Mouse (Mus musculus): ENCODE results near the gene Fbxo44. TPM values are rescaled to one million over a fixed set of nuclear protein-coding genes. Genes with fewer than 3 reads are reported as not detected.

The Fbxo44 gene
- polyA plus RNA-seq, 1 experiment, result 31.2 TPM

GRCm38 (mm10) chr4:148150242-148150641 lies 10.0 kb downstream of the Fbxo44 start:
- Histone ChIP-seq H3K4me1 (replicated peaks; ENCODE audit: control insufficient read depth, insufficient read depth, low read length) (peaks cover 8% of the 10 kb centered on the region), H3K27me3 (ENCODE audit: control insufficient read depth, insufficient read depth, low read length) (no peaks in the 10 kb centered on the region), H3K27ac (ENCODE audit: control insufficient read depth, insufficient read depth, low read length) (no peak overlapping the region), H3K36me3 (ENCODE audit: control insufficient read depth, insufficient read depth, low read length) (no peaks in the 10 kb centered on the region; the same call in none of the 2 replicates), H3K4me3 (ENCODE audit: control insufficient read depth, insufficient read depth, low read length) (no peak overlapping the region)
- WGBS, result 60% methylated on average over 7 of the region's 7 CpGs
- no peak for TF ChIP-seq CTCF (IDR thresholded peaks at IDR 0.05; ENCODE audit: borderline replicate concordance, control insufficient read depth, extremely low read depth, insufficient read depth, low read length, poor library complexity)
- no peak for TF ChIP-seq POLR2A (IDR thresholded peaks at IDR 0.05; ENCODE audit: control insufficient read depth, extremely low read depth, insufficient read depth, low read length, poor library complexity)
- no peak for DNase-seq

DNA sequence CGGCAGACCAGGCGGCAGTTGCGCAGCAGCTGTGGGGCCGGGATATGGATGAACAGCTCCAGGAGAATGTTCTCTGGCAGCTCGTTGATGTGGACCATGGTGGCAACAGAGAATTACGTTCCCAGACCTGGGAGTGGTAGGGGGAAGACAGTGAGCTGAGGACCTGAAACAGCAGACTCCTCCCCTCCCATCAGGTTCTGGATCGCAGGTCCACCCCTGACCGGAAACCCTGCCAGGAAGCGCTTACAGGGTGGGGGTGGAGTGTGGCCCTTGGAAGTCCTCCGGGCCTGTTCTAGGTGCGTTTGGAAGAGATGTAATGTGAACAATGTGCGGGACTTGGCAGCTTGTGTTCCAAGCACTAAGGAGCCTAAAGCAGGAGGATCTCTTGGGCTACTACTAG lies 10.7 kb downstream of the Fbxo44 start:
- 93% methylated on average over 12 of the region's 12 CpGs for WGBS
- Histone ChIP-seq H3K36me3 (ENCODE audit: control insufficient read depth, insufficient read depth, low read length) (no peaks in the 10 kb centered on the region; the same call in 1 of the 2 replicates), H3K4me3 (ENCODE audit: control insufficient read depth, insufficient read depth, low read length) (no peak overlapping the region), H3K27ac (ENCODE audit: control insufficient read depth, insufficient read depth, low read length) (no peak overlapping the region), H3K27me3 (ENCODE audit: control insufficient read depth, insufficient read depth, low read length) (no peaks in the 10 kb centered on the region), H3K4me1 (replicated peaks; ENCODE audit: control insufficient read depth, insufficient read depth, low read length) (peaks cover 8% of the 10 kb centered on the region)
- no peak for DNase-seq
- TF ChIP-seq POLR2A (IDR thresholded peaks at IDR 0.05; ENCODE audit: control insufficient read depth, extremely low read depth, insufficient read depth, low read length, poor library complexity) (no peak), CTCF (IDR thresholded peaks at IDR 0.05; ENCODE audit: borderline replicate concordance, control insufficient read depth, extremely low read depth, insufficient read depth, low read length, poor library complexity) (no peak)

- Histone ChIP-seq H3K27ac (ENCODE audit: control insufficient read depth, insufficient read depth, low read length) (no peak overlapping the region), H3K4me3 (ENCODE audit: control insufficient read depth, insufficient read depth, low read length) (no peak overlapping the region), H3K27me3 (ENCODE audit: control insufficient read depth, insufficient read depth, low read length) (no peaks in the 10 kb centered on the region), H3K36me3 (ENCODE audit: control insufficient read depth, insufficient read depth, low read length) (no peaks in the 10 kb centered on the region; the same call in 1 of the 2 replicates), H3K4me1 (replicated peaks; ENCODE audit: control insufficient read depth, insufficient read depth, low read length) (peaks cover 8% of the 10 kb centered on the region)
- no peak for DNase-seq
- 79% methylated on average over 2 of the region's 2 CpGs for WGBS
- TF ChIP-seq CTCF (IDR thresholded peaks at IDR 0.05; ENCODE audit: borderline replicate concordance, control insufficient read depth, extremely low read depth, insufficient read depth, low read length, poor library complexity) (no peak), POLR2A (IDR thresholded peaks at IDR 0.05; ENCODE audit: control insufficient read depth, extremely low read depth, insufficient read depth, low read length, poor library complexity) (no peak)
Observed at GRCm38 (mm10) chr4:148147714-148148113, 12.6 kb downstream of the Fbxo44 start.

GRCm38 (mm10) chr4:148143721-148144120 lies 16.6 kb downstream of the Fbxo44 start:
- no peak for TF ChIP-seq CTCF (IDR thresholded peaks at IDR 0.05; ENCODE audit: borderline replicate concordance, control insufficient read depth, extremely low read depth, insufficient read depth, low read length, poor library complexity)
- TF ChIP-seq POLR2A (IDR thresholded peaks at IDR 0.05; ENCODE audit: control insufficient read depth, extremely low read depth, insufficient read depth, low read length, poor library complexity), result no peak
- no peak overlapping the region for H3K4me3 ChIP-seq (ENCODE audit: control insufficient read depth, insufficient read depth, low read length)
- no peaks in the 10 kb centered on the region for H3K27me3 ChIP-seq (ENCODE audit: control insufficient read depth, insufficient read depth, low read length)
- DNase-seq, result no peak
- WGBS, result 91% methylated on average over 5 of the region's 5 CpGs
- peaks cover 6% of the 10 kb centered on the region for H3K4me1 ChIP-seq (replicated peaks; ENCODE audit: control insufficient read depth, insufficient read depth, low read length)
- no peak overlapping the region for H3K27ac ChIP-seq (ENCODE audit: control insufficient read depth, insufficient read depth, low read length)
- H3K36me3 ChIP-seq (ENCODE audit: control insufficient read depth, insufficient read depth, low read length), result no peaks in the 10 kb centered on the region; the same call in 1 of the 2 replicates

DNA sequence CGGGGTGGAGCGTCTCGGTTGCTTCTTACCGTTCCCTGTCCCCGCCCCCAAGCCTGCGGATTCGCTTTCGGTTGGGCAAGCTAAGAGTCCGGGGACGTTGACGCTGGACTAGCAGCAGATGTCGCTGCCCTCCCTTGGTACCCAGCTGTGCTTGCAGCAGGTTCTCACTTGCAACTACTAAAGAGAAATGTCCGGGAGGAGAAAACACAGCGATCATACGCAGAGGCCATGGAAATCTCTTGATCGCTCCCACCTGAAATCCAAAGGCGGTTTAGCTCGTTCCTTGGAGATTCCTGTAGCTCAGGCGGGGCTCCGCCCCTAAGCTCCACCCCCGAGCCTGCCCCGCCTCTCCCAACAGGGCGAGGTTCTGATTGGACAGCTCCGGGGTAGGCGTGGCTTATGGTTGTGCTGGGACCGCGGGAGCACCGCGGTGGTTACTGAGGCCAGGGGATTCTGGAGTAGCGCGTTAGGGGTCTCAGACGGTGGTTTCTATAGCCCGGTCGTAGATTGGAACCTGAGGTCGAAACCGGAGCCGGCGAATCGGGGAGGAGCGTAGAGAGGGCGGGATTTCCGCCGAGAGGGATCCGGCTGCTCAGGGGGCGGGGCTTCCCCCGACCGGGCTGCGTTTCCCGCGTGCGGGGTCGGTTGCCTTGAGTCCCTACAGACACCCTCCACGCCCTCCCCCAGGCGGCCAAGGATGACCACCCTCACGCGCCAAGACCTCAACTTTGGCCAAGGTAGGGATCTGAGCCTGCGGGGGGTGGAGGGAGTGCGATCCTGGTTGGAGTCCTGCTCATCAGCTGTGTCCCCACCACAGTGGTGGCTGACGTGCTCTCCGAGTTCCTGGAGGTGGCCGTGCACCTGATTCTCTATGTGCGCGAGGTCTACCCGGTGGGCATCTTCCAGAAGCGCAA lies 19.9 kb downstream of the Fbxo44 start:
- peak; percentile 93 for DNase-seq
- H3K27ac ChIP-seq (ENCODE audit: control insufficient read depth, insufficient read depth, low read length), result peak overlapping the region; percentile 49; the same call in 1 of the 2 replicates
- TF ChIP-seq CTCF (IDR thresholded peaks at IDR 0.05; ENCODE audit: borderline replicate concordance, control insufficient read depth, extremely low read depth, insufficient read depth, low read length, poor library complexity) (peak; percentile 70; the same call in 1 of the 2 replicates), POLR2A (IDR thresholded peaks at IDR 0.05; ENCODE audit: control insufficient read depth, extremely low read depth, insufficient read depth, low read length, poor library complexity) (peak; percentile 56)
- WGBS, result under 1% methylated on average over 65 of the region's 65 CpGs
- no peaks in the 10 kb centered on the region for H3K27me3 ChIP-seq (ENCODE audit: control insufficient read depth, insufficient read depth, low read length)
- peaks cover 6% of the 10 kb centered on the region for H3K4me1 ChIP-seq (replicated peaks; ENCODE audit: control insufficient read depth, insufficient read depth, low read length)
- no peaks in the 10 kb centered on the region; the same call in 1 of the 2 replicates for H3K36me3 ChIP-seq (ENCODE audit: control insufficient read depth, insufficient read depth, low read length)
- H3K4me3 ChIP-seq (ENCODE audit: control insufficient read depth, insufficient read depth, low read length), result peak overlapping the region; percentile 70

- 0% methylated on average over 12 of the region's 12 CpGs for WGBS
- H3K4me3 ChIP-seq (ENCODE audit: control insufficient read depth, insufficient read depth, low read length), result peak overlapping the region; percentile 70
- TF ChIP-seq POLR2A (IDR thresholded peaks at IDR 0.05; ENCODE audit: control insufficient read depth, extremely low read depth, insufficient read depth, low read length, poor library complexity), result no peak
- no peak for TF ChIP-seq CTCF (IDR thresholded peaks at IDR 0.05; ENCODE audit: borderline replicate concordance, control insufficient read depth, extremely low read depth, insufficient read depth, low read length, poor library complexity)
- H3K27ac ChIP-seq (ENCODE audit: control insufficient read depth, insufficient read depth, low read length), result no peak overlapping the region
- no peaks in the 10 kb centered on the region for H3K27me3 ChIP-seq (ENCODE audit: control insufficient read depth, insufficient read depth, low read length)
- peak; percentile 43 for DNase-seq
- H3K4me1 ChIP-seq (replicated peaks; ENCODE audit: control insufficient read depth, insufficient read depth, low read length), result peaks cover 6% of the 10 kb centered on the region
- no peaks in the 10 kb centered on the region for H3K36me3 ChIP-seq (ENCODE audit: control insufficient read depth, insufficient read depth, low read length)
Observed at GRCm38 (mm10) chr4:148139767-148140097, 20.6 kb downstream of the Fbxo44 start.
